ENCODE assay signal across 1 mouse cellular context in the genomic region with DNA sequence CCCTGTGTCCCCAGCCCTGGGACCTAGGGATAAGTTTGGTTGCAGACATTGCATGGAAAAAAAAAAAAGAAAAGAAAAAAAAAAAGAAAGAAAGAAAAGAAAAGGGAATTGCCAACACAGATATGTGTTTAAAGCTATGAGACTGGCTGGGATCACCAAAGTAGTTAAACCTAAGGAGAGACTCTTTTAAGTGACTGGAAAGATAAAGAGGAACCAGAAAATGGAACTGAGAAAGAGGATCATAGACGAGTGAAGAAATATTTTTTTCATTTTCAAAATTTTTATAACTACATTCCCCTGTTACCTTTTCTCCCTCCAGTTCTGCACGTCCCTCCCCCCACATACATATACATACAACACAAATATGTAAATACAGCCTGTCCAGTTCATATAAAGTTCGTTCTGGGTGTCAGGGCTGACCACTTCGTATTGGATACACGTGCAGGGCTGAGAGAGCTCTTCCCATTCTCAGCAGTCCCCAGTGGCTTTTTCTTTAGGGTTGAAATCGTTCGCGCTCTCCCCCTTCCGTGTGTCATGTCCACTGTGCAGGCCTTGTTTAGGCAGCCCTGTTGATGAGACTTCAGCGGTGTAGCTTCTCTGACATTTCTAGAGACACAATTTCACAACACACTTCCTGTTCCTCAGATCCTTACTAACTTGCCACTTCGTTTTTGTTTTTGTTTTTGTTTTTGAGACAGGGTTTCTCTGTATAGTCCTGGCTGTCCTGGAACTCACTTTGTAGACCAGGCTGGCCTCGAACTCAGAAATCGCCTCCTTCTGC.
A peak's percentile ranks its signal among the peaks of the same experiment; 100 is the strongest.
TF ChIP-seq lines count a peak whose summit lies in the region.

No protein-coding gene starts in this region.

TF ChIP-seq in CH12.LX, 34 proteins besides CTCF, POLR2A, EP300 and RAD21:
- no peak for TF ChIP-seq RCOR1 (conservative IDR thresholded peaks at IDR 0.05; ENCODE audit: low read depth, low read length)
- TF ChIP-seq NELFE (IDR thresholded peaks at IDR 0.05; ENCODE audit: low read depth, low read length): 0 out of 2 replicates have a peak, but pooled peaks have one; percentile 11
- TF ChIP-seq KAT2A (IDR thresholded peaks at IDR 0.05; ENCODE audit: insufficient replicate concordance, low read length): no peak
- no peak for TF ChIP-seq UBTF (IDR thresholded peaks at IDR 0.05; ENCODE audit: low read depth, low read length)
- TF ChIP-seq TBP (conservative IDR thresholded peaks at IDR 0.05; ENCODE audit: low read depth, low read length): 0 out of 2 replicates have a peak, but pooled peaks have one; percentile 35
- TF ChIP-seq MAZ (IDR thresholded peaks at IDR 0.05; ENCODE audit: low read depth, low read length): no peak
- TF ChIP-seq BHLHE40 (IDR thresholded peaks at IDR 0.05; ENCODE audit: low read depth, low read length): peak; percentile 77
- peak; percentile 82 for TF ChIP-seq IRF4 (IDR thresholded peaks at IDR 0.05; ENCODE audit: low read depth, low read length)
- peak; percentile 74 for TF ChIP-seq ZNF384 (IDR thresholded peaks at IDR 0.05; ENCODE audit: low read depth, low read length)
- no peak for TF ChIP-seq NRF1 (IDR thresholded peaks at IDR 0.05; ENCODE audit: low read depth, low read length)
- TF ChIP-seq POLR2AphosphoS2 (IDR thresholded peaks at IDR 0.05; ENCODE audit: low read depth, low read length): no peak
